Mouse (Mus musculus) limb, embryonic 14.5 days (tissue): ENCODE measurements around the gene Lsm10. TPM values are rescaled to one million over a fixed set of nuclear protein-coding genes. Genes with fewer than 3 reads are reported as not detected.

Experiments used
- ATAC-seq: fragments of 200-750 bp; cut with Nextera tagmentation; 2 replicates; pipeline ENCODE4 v1.8.0; 2017; ENCODE audit warnings: low read depth, moderate number of reproducible peaks, moderate TSS enrichment; ENCODE audit not compliant: low FRiP score
- DNase-seq: peaks from one replicate; pipeline ENCODE4 v3.0.0-alpha.2; 2015; ENCODE audit warnings: low spot score
- H3K27ac ChIP-seq: fragments of 300-500 bp; sonication (generic); replicated peaks from 2 replicates; pipeline ENCODE4 v1.5.1; 2014; ENCODE audit warnings: low read depth, mild to moderate bottlenecking, low read length, moderate library complexity, mixed read lengths
- H3K27me3 ChIP-seq: fragments of 300-500 bp; sonication (generic); 2 replicates; pipeline ENCODE4 v1.6.1; 2014; ENCODE audit warnings: low read length, mixed read lengths; ENCODE audit not compliant: control insufficient read depth, insufficient read depth
- H3K36me3 ChIP-seq: fragments of 300-500 bp; sonication (generic); 2 replicates; pipeline ENCODE4 v1.6.1; 2014; ENCODE audit warnings: mild to moderate bottlenecking, low read length, moderate library complexity, mixed read lengths; ENCODE audit not compliant: control insufficient read depth, insufficient read depth
- H3K4me1 ChIP-seq: fragments of 300-500 bp; sonication (generic); 2 replicates; pipeline ENCODE4 v1.6.1; 2014; ENCODE audit warnings: antibody characterized with exemption, low read length, mixed read lengths; ENCODE audit not compliant: control insufficient read depth, insufficient read depth
- H3K4me2 ChIP-seq: fragments of 300-500 bp; sonication (generic); replicated peaks from 2 replicates; pipeline ENCODE4 v1.6.1; 2014; ENCODE audit warnings: low read depth, mild to moderate bottlenecking, low read length, moderate library complexity; ENCODE audit not compliant: severe bottlenecking
- H3K4me3 ChIP-seq: fragments of 300-500 bp; sonication (generic); replicated peaks from 2 replicates; pipeline ENCODE4 v1.5.1; 2014; ENCODE audit warnings: low read length
- H3K9ac ChIP-seq: fragments of 300-500 bp; sonication (generic); 2 replicates; pipeline ENCODE4 v1.6.1; 2014; ENCODE audit warnings: mild to moderate bottlenecking, low read depth, low read length, moderate library complexity; ENCODE audit not compliant: severe bottlenecking
- H3K9me3 ChIP-seq: fragments of 300-500 bp; sonication (generic); 2 replicates; pipeline ENCODE4 v1.6.1; 2016; ENCODE audit warnings: low read length; ENCODE audit not compliant: control insufficient read depth
- POLR2A ChIP-seq: fragments of 200-500 bp; IDR thresholded peaks from 2 replicates; pipeline ENCODE4 v1.8.0; 2012; ENCODE audit warnings: inconsistent platforms, mild to moderate bottlenecking, moderate library complexity, borderline replicate concordance; ENCODE audit not compliant: insufficient read depth, insufficient read length; ENCODE audit errors: extremely low read depth
- WGBS: fragments of 180-500 bp; shearing (Covaris S2); extraction: QIAGEN DNeasy Blood & Tissue Kit; methylation state at CpG from one replicate; pipeline ENCODE4 v1.1.7; 2014; 5-methylcytosine and 5-hydroxymethylcytosine counted together
- polyA plus RNA-seq, 2 experiments: library from polyadenylated mRNA; depleted of rRNA in 1 of 2; stranded (reverse) in 1 of 2; unstranded in 1 of 2; fragments of >200 nt; fragmentation: Nextera tagmentation in 1 of 2; extraction: Ambion mirVana in 1 of 2; gene quantifications; 2 replicates each; pipeline versions ENCODE4 v1.2.1 to v1.2.3; 2012 to 2014

The Lsm10 gene
- polyA plus RNA-seq, 2 experiments: 44.0 to 54.3 TPM

GRCm38 (mm10) chr4:126145396-126145795, 49.0 kb downstream of the Lsm10 start:
- no peak overlapping the region for H3K4me3 ChIP-seq
- 49% methylated on average over 3 of the region's 4 CpGs for WGBS
- no peak overlapping the region for H3K27ac ChIP-seq
- no peak overlapping the region for H3K9ac ChIP-seq
- H3K27me3 ChIP-seq: no peaks in the 10 kb centered on the region
- DNase-seq (no peak), ATAC-seq (no peak)
- H3K4me1 ChIP-seq: peaks cover 26% of the 10 kb centered on the region
- H3K9me3 ChIP-seq: no peaks in the 10 kb centered on the region
- peaks cover 13% of the 10 kb centered on the region for H3K36me3 ChIP-seq
- TF ChIP-seq POLR2A: no peak
- no peak overlapping the region for H3K4me2 ChIP-seq

- TF ChIP-seq POLR2A: no peak
- Histone ChIP-seq H3K27me3 (no peaks in the 10 kb centered on the region), H3K9ac (no peak overlapping the region), H3K4me2 (peak overlapping the region; percentile 98), H3K36me3 (peaks cover 18% of the 10 kb centered on the region), H3K4me1 (peaks cover 38% of the 10 kb centered on the region), H3K9me3 (no peaks in the 10 kb centered on the region), H3K4me3 (peak overlapping the region; percentile 72; the same call in 1 of the 2 replicates), H3K27ac (peak overlapping the region; percentile 94)
- 22% methylated on average over 9 of the region's 9 CpGs for WGBS
- no peak for ATAC-seq
- no peak for DNase-seq
Measured at GRCm38 (mm10) chr4:126146974-126147532, 50.6 kb downstream of the Lsm10 start.

- peak within 1 kb of the TSS; percentile 72 for H3K4me3 ChIP-seq
- no peaks in the 10 kb centered on the region for H3K9me3 ChIP-seq
- peak within 1 kb of the TSS; percentile 98 for H3K4me2 ChIP-seq
- H3K27me3 ChIP-seq: no peaks in the 10 kb centered on the region
- ATAC-seq (peak; percentile 58), DNase-seq (peak; percentile 77)
- H3K27ac ChIP-seq: peak within 1 kb of the TSS; percentile 94
- H3K9ac ChIP-seq: peak within 1 kb of the TSS; percentile 75
- 1% methylated on average over 24 of the region's 24 CpGs for WGBS
- TF ChIP-seq POLR2A: 0 out of 2 replicates have a peak, but pooled peaks have one; percentile 26
- peaks cover 23% of the 10 kb centered on the region for H3K36me3 ChIP-seq
- H3K4me1 ChIP-seq: peaks cover 38% of the 10 kb centered on the region
Measured at GRCm38 (mm10) chr4:126147533-126148160, 51.2 kb downstream of the Lsm10 start, which contains the start of gene Eva1b. Gene Eva1b, plus strand, starts transcription at chr4:126147744.

Other genes starting within 250 kb of the Lsm10 start
- gene Csf3r, start 72.1 kb upstream of the Lsm10 start, polyA plus RNA-seq (2012; rRNA removed): 1.6 and 2.1 TPM in 2 replicates
- gene Csf3r, start 72.1 kb upstream of the Lsm10 start, polyA plus RNA-seq (2014; fragmentation: Nextera tagmentation; extraction: Ambion mirVana): 0.32 and 0.68 TPM in 2 replicates
- gene Mrps15, start 49.7 kb upstream of the Lsm10 start, polyA plus RNA-seq (2012; rRNA removed): 78.0 and 83.5 TPM in 2 replicates
- gene Mrps15, start 49.7 kb upstream of the Lsm10 start, polyA plus RNA-seq (2014; fragmentation: Nextera tagmentation; extraction: Ambion mirVana): 139 and 140 TPM in 2 replicates
- 5.3 and 5.8 TPM in 2 replicates for gene Oscp1, start 38.1 kb upstream of the Lsm10 start, polyA plus RNA-seq (2012; rRNA removed)
- gene Oscp1, start 38.1 kb upstream of the Lsm10 start, polyA plus RNA-seq (2014; fragmentation: Nextera tagmentation; extraction: Ambion mirVana): 13.2 and 13.8 TPM in 2 replicates
- 21.3 and 25.5 TPM in 2 replicates for gene Stk40, start 7.3 kb downstream of the Lsm10 start, polyA plus RNA-seq (2012; rRNA removed)
- 27.9 and 29.1 TPM in 2 replicates for gene Stk40, start 7.3 kb downstream of the Lsm10 start, polyA plus RNA-seq (2014; fragmentation: Nextera tagmentation; extraction: Ambion mirVana)
- gene Eva1b, start 51.1 kb downstream of the Lsm10 start, polyA plus RNA-seq (2012; rRNA removed): 120 and 155 TPM in 2 replicates
- 101 and 106 TPM in 2 replicates for gene Eva1b, start 51.1 kb downstream of the Lsm10 start, polyA plus RNA-seq (2014; fragmentation: Nextera tagmentation; extraction: Ambion mirVana)
- 7.1 and 8.5 TPM in 2 replicates for gene Sh3d21, start 66.9 kb downstream of the Lsm10 start, polyA plus RNA-seq (2012; rRNA removed)
- gene Sh3d21, start 66.9 kb downstream of the Lsm10 start, polyA plus RNA-seq (2014; fragmentation: Nextera tagmentation; extraction: Ambion mirVana): 8.9 and 10.9 TPM in 2 replicates
- gene Thrap3, start 106.1 kb downstream of the Lsm10 start, polyA plus RNA-seq (2012; rRNA removed): 168 and 191 TPM in 2 replicates
- gene Thrap3, start 106.1 kb downstream of the Lsm10 start, polyA plus RNA-seq (2014; fragmentation: Nextera tagmentation; extraction: Ambion mirVana): 204 and 229 TPM in 2 replicates
- gene Map7d1, start 159.7 kb downstream of the Lsm10 start, polyA plus RNA-seq (2012; rRNA removed): 113 and 119 TPM in 2 replicates
- 58.3 and 68.4 TPM in 2 replicates for gene Map7d1, start 159.7 kb downstream of the Lsm10 start, polyA plus RNA-seq (2014; fragmentation: Nextera tagmentation; extraction: Ambion mirVana)
- gene Trappc3, start 165.7 kb downstream of the Lsm10 start, polyA plus RNA-seq (2012; rRNA removed): 93.6 and 113 TPM in 2 replicates
- gene Trappc3, start 165.7 kb downstream of the Lsm10 start, polyA plus RNA-seq (2014; fragmentation: Nextera tagmentation; extraction: Ambion mirVana): 34.5 and 38.3 TPM in 2 replicates
- gene Col8a2, start 190.2 kb downstream of the Lsm10 start, polyA plus RNA-seq (2012; rRNA removed): 50.3 and 57.4 TPM in 2 replicates
- gene Col8a2, start 190.2 kb downstream of the Lsm10 start, polyA plus RNA-seq (2014; fragmentation: Nextera tagmentation; extraction: Ambion mirVana): 74.6 and 75.4 TPM in 2 replicates
- 66.3 and 77.4 TPM in 2 replicates for gene Adprhl2, start 225.1 kb downstream of the Lsm10 start, polyA plus RNA-seq (2012; rRNA removed)
- gene Adprhl2, start 225.1 kb downstream of the Lsm10 start, polyA plus RNA-seq (2014; fragmentation: Nextera tagmentation; extraction: Ambion mirVana): 59.9 and 69.1 TPM in 2 replicates
- gene Tekt2, start 229.1 kb downstream of the Lsm10 start, polyA plus RNA-seq (2012; rRNA removed): 48.9 and 52.5 TPM in 2 replicates
- 14.4 and 18.7 TPM in 2 replicates for gene Tekt2, start 229.1 kb downstream of the Lsm10 start, polyA plus RNA-seq (2014; fragmentation: Nextera tagmentation; extraction: Ambion mirVana)